Mouse (Mus musculus) c-Kit-positive CD71-positive TER-119-positive erythroid progenitor cells, embryonic 14.5 days (primary cell): Measurements from ENCODE around the gene Fbxw11.
"Not testable (repeated sequence)": the region's sequence is repeated elsewhere in the genome, so short reads cannot be mapped to it uniquely, and the experiment has no call there.

ENCODE experiments used
- DNase-seq: peaks from one replicate; pipeline ENCODE4 v3.0.0-alpha.2; 2013; ENCODE audit warnings: low spot score

Gene Fbxw11

DNA sequence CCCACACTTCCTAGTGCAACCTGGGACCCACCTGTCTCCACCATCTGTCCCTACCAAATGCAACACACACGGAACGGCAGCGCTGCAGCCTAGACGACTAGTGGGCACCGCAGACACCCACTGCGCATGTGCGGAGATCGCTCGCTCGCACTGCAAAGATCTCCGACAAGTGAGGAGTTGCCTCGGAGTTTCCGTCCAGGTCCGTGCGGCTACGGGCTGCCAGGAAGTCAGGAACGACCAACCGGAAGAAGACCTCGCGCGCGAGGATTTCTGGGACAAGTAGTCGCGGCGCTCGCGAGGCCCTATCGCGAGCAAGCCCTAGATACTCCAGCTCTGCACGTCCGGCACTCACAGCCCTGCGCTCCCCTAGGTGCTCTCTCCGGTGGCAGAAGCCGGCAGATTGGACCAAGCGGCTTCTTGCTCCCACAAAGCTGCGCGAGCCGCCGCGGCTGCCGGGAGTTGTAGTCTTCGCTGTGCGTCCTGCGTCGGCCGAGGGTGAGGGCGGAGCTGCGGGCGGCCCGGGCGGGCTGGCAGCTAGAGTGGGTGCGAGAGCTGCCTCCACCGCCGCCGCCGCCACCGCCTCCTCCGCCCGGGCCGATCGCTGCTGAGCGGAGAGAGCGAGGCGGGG is at the start of gene Fbxw11:
Gene Fbxw11 (plus strand): TSS at position 476 of the 628 bp plus-strand sequence.
- peak; percentile 96 for DNase-seq

DNA sequence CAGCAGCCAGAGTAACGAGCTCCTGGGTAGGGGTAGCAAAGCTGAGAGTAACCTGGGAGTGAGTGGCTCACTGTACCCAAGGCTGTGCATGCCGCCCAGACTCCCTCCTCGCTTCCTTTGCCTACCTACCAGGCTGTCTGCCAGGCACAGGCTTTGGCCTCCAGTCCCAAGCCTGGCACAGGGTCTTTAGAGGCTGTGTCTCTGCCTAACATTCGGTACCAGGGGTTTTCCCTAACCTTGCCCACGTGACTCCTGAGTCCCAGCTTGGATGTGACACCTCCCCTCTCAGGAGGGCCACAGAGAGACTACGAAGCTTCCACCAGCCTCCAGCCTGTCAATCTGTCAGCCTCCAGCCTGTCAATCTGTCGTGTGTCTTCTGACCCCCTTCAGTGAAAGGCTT is 49.4 kb upstream of the Fbxw11 start:
- DNase-seq: no peak

DNA sequence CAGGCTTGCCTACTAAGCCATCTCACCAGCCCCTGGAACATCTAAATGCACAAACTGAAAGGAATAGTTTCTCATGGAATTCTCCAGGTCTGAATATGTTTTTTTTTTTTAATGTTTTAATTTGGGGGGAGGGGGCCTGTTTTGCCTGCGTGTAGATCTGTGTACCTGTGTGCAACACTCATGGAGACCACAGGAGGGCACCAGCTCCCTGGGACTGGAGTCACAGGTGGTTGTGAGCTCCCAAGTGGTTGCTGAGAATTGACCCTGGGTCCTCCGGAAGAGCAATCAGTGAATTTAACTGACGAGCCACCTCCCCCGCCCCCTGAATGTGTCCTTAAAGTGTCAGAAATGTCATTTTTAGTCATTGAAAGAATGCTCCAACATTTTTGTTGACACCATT is 48.4 kb upstream of the Fbxw11 start:
- DNase-seq: no peak

DNA sequence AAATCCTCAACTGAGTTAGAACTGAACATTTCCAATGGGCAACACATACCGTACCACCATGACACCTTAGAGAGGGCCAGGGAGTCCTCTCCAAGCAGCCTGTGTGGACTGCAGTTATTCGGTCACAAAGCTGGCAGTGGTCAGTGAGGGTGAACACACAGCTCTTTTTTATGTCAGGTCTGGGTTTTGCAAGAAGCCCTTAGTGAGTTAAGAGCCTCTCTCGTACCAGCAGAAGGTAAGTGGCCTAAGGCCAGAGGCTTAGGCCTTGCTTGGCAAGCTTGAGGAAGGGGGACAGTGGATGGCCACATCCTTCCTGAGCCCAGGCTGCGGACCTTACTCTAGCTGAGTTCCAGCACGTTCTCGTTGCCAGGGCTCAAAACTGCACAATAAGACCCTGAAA is 42.2 kb upstream of the Fbxw11 start:
- no peak for DNase-seq

DNA sequence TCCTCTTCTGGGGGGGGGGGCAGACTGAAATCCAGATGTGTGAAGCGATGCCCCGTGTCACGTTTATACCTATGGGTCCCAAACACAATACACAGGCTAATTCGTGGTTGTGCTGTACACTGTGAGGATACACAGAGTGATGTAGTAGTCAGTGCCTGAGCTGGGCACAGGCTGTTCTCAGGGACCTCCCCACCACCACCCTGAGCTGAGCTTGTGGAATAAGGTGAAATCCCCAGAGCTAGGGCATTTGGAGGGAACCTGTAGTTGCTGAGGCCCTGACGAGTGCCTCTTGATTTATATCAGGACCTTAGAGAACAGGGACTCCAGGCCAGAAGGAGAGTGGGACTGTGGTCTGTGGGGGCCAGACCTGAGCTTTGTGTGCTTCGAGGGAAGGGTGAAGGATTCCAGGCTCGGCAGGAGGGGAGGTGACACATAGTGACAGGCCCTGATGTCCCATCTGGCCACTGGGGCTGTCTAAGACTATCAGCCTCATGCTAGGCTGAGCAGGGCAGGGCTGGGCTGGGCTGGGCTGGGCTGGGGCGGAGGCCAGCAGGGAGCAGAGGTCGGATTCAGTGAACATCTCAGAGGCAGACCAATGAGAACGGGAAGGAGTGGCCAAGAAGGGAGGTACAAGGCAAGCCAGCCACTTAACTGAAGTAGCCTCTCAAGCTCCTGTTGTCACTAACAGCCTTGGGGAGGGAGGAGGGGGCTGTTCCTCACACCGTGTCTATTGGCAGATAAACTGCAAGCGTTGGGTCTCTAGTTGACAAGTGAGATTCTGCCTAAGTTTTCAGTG is 40.8 kb upstream of the Fbxw11 start:
- DNase-seq: no peak

DNA sequence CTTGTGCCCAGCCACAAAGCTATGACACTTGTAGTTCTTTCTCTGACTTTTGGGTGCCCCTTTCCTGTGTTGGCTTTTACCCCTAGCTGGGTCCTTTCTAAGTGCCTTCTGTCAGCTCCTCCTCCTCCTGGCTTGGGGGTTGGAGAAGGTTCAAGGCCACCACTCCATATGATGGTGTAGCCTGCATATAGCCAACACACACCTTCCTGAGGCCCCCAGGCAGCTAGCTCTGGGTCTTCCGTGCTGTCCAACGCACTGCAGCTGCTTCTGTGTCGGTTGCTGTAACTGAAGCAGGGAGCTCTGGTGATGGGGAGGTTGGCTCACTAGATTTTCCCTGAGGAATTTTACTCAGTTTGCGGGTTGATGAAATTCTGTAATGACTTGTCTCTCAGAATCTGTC is 37.9 kb upstream of the Fbxw11 start:
- DNase-seq: no peak

DNA sequence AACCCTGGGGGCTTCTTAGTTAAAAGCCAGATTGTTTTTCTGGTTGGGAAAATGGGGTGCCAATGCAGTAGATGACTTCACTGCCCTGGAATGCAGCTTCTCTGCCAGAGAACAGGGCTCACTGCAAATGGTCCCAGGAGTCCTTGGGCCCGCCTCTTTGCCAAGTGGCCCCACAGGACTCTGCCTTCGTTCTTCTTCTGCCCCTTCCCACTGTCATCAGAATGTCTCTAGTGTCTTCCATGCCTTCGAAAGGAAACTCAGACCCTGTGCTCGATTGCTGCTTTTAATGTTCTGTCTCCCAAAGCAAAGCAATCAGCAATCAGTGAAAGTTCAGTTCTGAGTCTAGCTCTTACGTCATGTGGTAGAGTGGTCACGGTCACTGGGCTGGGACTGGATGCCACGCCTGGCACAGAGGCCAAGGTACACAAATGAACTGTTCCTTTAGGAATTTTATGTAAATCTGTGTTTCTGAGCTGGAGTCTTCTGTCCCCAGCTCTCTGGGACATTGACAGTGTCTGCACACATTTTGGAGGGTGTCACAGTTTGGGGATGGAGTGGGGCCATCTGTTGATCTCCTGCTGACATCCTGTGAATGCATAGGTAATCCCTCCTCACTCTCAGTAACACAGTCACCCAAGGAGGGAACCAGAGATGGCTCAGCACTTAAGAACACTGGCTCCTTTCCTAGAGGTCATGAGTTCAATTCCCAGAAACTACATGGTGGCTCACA is 37.2 kb upstream of the Fbxw11 start:
- DNase-seq: no peak

DNA sequence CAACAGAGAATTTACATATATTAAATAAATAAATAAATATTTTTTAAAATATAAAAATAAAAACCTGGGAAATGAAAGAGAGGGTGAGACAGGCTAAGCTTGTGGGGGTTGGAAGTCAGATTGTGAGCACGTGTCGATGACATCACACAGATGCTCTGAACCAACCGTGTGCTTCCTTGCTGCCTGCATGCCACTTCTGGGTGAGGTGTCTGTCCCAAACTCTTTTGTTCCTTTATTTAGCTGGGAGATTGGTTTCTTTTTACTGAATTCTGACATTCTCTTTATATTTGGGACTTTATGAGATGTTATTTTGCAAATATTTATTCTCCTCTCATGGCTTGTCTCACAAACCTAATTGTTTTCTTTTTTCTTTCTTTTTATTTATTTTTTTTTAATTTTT is 36.6 kb upstream of the Fbxw11 start:
- no peak for DNase-seq

DNA sequence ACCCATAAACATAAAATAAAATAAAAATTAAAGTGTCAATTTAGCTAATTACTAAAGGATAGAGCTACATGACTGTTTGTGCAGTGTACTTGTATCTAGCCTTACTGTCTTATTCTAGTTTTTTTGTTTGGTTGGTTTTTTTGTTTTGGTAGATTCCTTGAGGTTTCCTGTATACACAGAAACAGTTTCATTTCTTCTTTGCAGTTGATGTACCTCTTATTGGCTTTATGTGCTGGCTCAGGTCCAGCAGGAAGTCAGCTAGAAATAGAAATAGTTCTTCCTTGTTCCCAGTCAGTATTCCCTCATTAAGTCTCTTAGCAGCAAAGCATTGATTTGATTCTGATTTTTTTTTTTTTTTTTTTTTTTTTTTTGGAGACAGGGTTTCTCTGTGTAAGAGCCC is 35.2 kb upstream of the Fbxw11 start:
- no peak for DNase-seq

DNA sequence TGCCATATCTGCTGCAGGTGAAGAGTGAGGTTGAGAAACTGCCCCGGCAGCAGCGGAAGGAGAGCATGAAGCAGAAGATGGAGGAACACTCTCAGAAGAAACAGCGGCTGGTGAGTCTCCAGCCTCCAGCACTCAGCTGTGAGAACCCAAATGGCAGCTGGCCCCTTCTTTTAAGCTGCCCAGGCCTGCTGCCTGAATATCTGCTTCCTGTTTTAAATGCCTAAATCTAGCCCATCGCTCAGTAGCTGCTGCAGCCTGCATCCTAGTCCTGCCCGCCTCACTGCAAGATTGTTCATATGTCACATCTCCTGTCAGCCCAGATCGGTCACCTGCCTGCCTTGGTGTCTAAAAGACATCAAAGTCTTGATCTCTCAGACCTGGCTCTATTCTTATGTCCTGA is 31.9 kb upstream of the Fbxw11 start:
- DNase-seq: no peak

DNA sequence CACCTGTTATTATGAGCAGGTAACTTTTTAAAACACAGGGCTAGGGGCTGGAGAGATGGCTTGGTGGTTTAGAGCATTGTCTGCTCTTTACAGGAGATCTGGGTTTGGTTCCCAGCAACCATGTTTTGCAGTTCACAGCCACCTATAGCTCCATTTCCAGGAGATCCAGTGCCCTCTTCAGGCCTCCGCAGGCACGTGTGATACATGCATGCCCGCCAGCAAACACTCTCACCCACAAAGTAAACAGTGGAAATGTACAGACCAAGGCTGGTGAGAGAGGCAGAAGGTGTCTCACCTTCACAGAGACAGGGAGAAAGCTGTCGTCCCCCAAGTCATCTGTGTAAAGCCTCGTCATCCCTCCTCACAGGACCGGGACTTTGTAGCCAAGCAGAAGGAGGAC is 30.2 kb upstream of the Fbxw11 start:
- DNase-seq: no peak

DNA sequence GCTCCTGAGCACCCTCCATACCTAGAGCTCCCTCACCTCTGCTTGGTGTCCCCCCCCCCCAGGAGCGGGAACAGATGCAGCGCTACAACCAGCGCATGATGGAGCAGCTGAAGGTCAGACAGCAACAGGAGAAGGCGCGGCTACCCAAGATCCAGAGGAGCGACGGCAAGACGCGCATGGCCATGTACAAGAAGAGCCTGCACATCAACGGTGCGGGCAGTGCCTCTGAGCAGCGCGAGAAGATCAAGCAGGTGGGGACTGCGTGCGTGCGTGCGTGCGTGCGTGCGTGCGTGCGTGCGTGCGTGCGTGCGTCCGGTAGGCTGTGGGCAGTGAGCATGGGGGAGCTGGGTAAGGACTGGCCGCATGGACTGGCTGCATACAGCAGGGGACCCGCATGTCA is 28.1 kb upstream of the Fbxw11 start:
- DNase-seq: no peak

DNA sequence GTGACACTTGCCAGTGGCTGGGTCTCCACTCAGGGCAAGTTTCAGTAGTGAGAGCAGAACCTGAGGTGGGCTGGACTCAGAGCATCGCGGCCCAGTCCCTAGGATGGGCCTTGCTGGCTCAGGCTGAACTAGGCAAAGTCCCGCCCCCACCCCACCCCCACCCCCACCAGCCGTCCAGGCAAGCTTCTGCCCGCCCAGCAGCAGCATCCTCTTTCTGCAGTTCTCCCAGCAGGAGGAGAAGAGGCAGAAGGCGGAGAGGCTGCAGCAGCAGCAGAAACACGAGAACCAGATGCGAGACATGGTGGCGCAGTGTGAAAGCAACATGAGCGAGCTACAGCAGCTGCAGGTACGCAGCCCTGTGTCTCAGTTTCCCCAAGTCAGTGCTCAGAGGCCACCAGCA is 27.0 kb upstream of the Fbxw11 start:
- no peak for DNase-seq

DNA sequence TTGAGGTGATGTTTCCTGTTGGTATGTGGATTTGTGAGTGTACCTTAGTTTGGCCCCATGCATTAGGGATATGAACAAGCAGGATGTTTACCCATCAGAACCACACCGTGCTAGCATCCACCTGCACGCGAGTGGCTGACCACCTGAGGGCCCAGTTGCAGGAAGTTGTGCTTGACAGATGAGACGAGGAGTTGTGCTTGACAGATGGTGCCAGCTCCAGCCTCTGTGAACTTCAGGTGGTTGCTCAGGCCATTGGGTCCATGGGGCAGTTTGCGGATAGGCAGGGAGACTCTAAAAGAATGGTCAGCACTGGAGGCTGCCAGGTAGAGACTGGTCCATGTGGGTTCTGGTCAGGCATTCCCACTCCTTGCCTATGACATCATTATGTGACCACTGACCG is 26.4 kb upstream of the Fbxw11 start:
- no peak for DNase-seq

DNA sequence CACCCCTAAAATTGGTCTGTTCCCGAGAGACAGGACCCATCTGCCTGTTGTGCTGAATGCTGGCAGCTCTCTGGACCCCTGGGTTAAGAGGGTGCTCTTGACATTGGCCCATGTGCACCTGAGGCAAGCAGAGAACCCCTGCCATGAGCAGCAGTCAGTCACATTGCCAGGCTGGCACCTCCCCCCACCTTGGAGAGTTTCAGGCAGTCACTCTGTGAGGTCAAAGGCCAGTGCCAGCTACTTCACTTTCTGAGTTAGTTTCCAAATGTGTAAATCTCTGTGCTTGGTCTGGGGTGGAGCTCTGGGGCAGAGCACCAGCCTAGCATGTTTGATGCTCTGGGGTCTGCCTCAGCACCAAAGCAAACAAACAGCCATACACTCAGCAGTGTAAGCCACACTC is 24.5 kb upstream of the Fbxw11 start:
- DNase-seq: no peak

DNA sequence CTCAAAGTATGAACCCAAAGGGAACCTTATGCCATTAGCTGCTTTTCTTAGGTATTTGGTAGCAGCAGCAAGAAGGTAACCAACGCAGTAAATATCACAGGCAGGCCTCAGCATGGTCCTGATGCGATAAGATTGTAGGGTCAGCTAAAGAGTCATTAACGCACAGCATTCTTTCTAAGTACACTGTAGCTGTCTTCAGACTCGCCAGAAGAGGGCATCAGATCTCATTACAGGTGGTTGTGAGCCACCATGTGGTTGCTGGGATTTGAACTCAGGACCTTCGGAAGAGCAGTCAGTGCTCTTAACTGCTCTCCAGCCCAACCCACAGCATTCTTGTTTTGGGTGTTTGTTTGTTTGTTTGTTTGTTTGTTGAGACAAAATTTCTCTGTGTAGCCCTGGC is 23.9 kb upstream of the Fbxw11 start:
- DNase-seq: not testable (repeated sequence)

DNA sequence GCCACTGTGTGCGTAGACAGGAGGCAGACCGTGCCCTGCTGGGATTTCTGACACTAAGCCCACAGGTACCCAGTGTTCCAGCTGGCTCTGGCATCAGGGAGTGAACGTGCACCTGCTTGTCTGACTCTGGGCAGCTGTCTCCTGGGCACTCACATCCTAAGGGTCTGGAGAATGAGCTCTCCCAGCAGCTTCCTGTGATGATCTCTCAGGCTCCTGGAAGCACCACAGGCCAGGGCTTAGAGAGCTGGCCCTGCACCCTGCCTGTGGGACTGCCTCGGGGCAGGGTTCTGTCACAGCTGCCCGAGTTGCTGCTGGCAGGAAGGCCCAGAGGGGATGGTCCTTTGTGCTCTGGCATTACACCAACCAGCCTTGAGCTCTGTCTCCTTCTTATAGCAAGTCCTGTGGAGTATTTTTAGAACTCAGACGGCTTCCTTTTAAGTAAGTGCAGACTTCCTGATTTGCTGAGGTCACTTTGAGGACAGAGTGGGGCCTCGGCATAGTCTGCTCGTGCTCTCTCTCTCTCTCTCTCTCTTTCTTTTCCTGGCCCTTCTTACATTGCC is 23.2 kb upstream of the Fbxw11 start:
- no peak for DNase-seq

DNA sequence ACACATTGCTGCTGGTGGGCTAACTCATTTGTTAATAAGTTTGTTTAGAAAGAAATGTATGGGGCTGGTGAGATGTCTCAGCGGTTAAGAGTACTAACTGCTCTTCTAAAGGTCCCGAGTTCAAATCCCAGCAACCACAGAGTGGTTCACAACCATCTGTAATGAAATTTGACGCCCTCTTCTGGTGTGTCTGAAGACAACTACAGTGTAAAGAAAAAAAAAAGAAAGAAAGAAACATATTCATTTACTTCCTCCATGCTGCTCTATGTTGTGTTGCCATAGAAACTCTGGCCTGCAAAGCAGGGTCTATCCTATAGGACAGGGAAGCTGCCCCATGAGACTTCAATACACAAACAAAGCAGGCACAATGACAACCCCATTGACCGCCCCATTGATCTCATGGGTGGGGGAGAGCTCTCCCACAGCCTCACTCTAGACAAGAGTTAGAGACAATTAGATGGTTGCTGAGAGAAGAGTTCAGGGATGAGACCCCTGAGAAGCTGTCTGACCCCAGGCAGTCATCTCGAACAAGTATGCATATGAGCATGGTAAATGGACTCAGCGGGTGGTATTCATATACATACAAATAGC is 22.6 kb upstream of the Fbxw11 start:
- no peak for DNase-seq

DNA sequence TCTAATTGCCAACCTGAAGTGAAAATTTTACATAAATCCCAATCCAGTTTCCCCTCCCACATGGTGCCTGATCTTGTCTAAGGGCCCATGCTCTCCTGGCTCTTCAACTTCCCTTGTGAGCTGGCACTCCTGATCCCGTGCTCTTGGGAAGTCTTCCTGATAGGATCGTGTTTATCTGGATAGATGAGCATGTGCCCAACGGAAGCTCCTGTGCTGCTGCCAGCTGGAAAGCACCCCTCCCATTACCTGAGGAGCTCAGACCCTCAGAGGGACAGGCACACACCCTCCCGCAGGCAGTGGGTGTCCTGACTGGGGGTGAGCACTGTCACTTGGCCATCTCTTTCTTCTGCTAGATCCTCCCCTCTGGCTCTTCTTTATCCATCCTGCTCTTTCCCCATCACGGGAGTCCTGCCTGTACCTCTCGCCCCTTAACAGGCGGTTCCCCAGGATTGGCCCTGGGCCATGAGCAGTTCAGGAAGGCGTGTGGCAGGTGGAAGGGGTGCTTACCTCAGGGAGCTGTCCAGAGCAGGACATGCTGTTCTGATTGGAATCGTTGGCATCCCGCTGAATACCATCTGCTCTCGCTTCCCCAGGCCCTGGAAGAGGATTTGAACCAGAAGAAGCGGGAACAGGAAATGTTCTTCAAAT is 20.6 kb upstream of the Fbxw11 start:
- no peak for DNase-seq

DNA sequence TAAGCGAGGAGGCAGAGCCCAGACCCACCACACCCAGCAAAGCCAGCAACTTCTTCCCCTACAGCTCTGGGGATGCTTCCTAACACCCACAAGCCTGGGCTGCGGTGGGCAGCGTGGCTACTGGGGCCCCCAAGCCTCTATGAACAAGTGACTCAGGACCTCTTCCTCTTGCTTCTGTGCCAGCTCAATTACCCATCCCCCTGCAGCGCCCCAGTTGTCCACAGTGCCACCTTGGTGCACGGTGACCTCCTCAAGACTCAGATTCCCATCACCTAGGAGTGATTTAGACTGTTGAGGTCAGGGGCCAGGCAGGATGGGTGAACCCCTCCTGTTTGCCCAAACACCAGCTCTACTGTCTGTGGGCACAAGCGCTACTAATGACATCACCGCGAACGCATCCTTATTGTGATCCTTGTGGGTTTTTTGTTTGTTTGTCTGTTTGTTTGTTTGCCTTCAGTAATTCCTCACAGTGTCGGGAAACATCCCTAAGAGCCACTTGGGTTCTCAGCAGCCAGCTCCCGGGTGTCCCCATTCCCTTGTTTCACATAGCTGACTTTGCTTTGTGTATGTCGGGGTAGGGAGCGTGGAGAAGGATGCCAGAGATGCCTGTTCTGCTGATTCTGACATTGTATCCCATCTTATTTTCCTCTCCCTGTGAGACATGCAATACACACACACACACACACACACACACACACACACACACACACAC is 19.9 kb upstream of the Fbxw11 start:
- no peak for DNase-seq

DNA sequence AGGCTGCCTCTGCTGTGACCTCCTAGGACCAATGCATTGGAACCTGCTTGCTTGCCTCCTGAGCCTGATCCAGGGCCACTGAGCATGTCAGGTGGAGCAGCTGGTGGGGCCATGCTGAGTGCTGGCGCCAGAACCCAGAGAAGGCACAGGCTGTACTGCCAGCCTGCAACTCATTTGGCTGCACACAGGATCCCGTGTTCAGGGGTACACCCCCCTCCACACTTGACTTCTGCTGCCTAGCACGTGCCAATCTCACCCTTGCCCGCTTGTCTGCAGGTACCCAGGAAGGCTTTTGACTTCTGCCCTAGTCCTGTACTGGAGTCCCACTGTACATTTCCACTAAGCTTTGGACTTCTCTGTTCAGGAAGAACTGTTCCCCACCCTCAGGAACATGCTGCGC is 19.3 kb upstream of the Fbxw11 start:
- no peak for DNase-seq
